Mouse (Mus musculus) spleen, postnatal 10 days (tissue): Measurements from ENCODE around the gene Dctn3.

Experiments used
- DNase-seq, 2 experiments: peaks; one replicate each; pipeline ENCODE4 v3.0.0; 2021 to 2022; ENCODE audit warnings: low spot score in 2 of 2

Dctn3 gene

GRCm38 (mm10) chr4:41672522-41672963 is 50.4 kb downstream of the Dctn3 start:
- DNase-seq = no peak

GRCm38 (mm10) chr4:41671963-41672480 is 50.9 kb downstream of the Dctn3 start:
- DNase-seq = no peak

- no peak for DNase-seq
Measured at GRCm38 (mm10) chr4:41671500-41671899, 51.5 kb downstream of the Dctn3 start.

- DNase-seq = no peak
Measured at GRCm38 (mm10) chr4:41670836-41671235, 52.1 kb downstream of the Dctn3 start.

- DNase-seq = no peak
Measured at GRCm38 (mm10) chr4:41666646-41667045, 56.3 kb downstream of the Dctn3 start.

- DNase-seq = no peak
Measured at GRCm38 (mm10) chr4:41665009-41665675, 57.8 kb downstream of the Dctn3 start.
